Mouse (Mus musculus): ENCODE data around the gene Olfr608.
"Not testable (repeated sequence)": the region's sequence is repeated elsewhere in the genome, so short reads cannot be mapped to it uniquely, and the experiment has no call there.

The Olfr608 gene

GRCm38 (mm10) chr7:103469577-103469976, at the start of gene Olfr608:
Gene Olfr608 (plus strand): TSS chr7:103469877.
- no peak for DNase-seq

GRCm38 (mm10) chr7:103445339-103445738, 24.3 kb upstream of the Olfr608 start, which contains the start of gene Olfr605:
Gene Olfr605 (minus strand): TSS chr7:103445439.
- DNase-seq = no peak

GRCm38 (mm10) chr7:103448746-103449145, 20.9 kb upstream of the Olfr608 start, which contains the start of gene Olfr606:
Gene Olfr606 (plus strand): TSS chr7:103449046.
- DNase-seq = no peak

- no peak for DNase-seq
Measured at GRCm38 (mm10) chr7:103460590-103460989, 9.1 kb upstream of the Olfr608 start.

- DNase-seq = not testable (repeated sequence)
Measured at GRCm38 (mm10) chr7:103477106-103477505, 7.4 kb downstream of the Olfr608 start.

- DNase-seq = no peak
Measured at GRCm38 (mm10) chr7:103497962-103498361, 28.3 kb downstream of the Olfr608 start, which contains the start of gene Olfr609. Gene Olfr609 (minus strand): TSS chr7:103498062.

GRCm38 (mm10) chr7:103512022-103512421, 42.3 kb downstream of the Olfr608 start, which contains the start of gene Olfr610:
Gene Olfr610 (minus strand): TSS chr7:103512122.
- DNase-seq = no peak

GRCm38 (mm10) chr7:103520746-103521145, 51.1 kb downstream of the Olfr608 start, which contains the start of gene Olfr611:
Gene Olfr611 (minus strand): TSS chr7:103520846.
- not testable (repeated sequence) for DNase-seq

All from thymus, postnatal 25 days (tissue).